Mouse (Mus musculus): ENCODE data around the gene Ciita.

Gene Ciita

GRCm38 (mm10) chr16:10520908-10521614, 41.2 kb downstream of the Ciita start:
- peak; percentile 53 for DNase-seq (ENCODE audit: low spot score)

- DNase-seq (ENCODE audit: low spot score), result peak; percentile 42
Measured at GRCm38 (mm10) chr16:10522811-10523210, 43.0 kb downstream of the Ciita start.

GRCm38 (mm10) chr16:10523650-10524049, 43.8 kb downstream of the Ciita start:
- DNase-seq (ENCODE audit: low spot score), result no peak

- no peak for DNase-seq (ENCODE audit: low spot score)
Measured at GRCm38 (mm10) chr16:10524866-10525609, 45.2 kb downstream of the Ciita start.

- DNase-seq (ENCODE audit: low spot score), result no peak
Measured at GRCm38 (mm10) chr16:10525610-10525980, 45.7 kb downstream of the Ciita start.

GRCm38 (mm10) chr16:10527046-10527644, 47.3 kb downstream of the Ciita start:
- DNase-seq (ENCODE audit: low spot score), result no peak

- DNase-seq (ENCODE audit: low spot score), result no peak
Measured at GRCm38 (mm10) chr16:10528382-10528781, 48.5 kb downstream of the Ciita start.

GRCm38 (mm10) chr16:10530179-10530578, 50.3 kb downstream of the Ciita start:
- DNase-seq (ENCODE audit: low spot score), result no peak

GRCm38 (mm10) chr16:10533781-10534180, 53.9 kb downstream of the Ciita start:
- DNase-seq (ENCODE audit: low spot score), result no peak

GRCm38 (mm10) chr16:10534567-10534966, 54.7 kb downstream of the Ciita start:
- no peak for DNase-seq (ENCODE audit: low spot score)

- no peak for DNase-seq (ENCODE audit: low spot score)
Measured at GRCm38 (mm10) chr16:10536323-10536722, 56.5 kb downstream of the Ciita start.

- DNase-seq (ENCODE audit: low spot score), result no peak
Measured at GRCm38 (mm10) chr16:10536961-10537360, 57.1 kb downstream of the Ciita start.

- DNase-seq (ENCODE audit: low spot score), result no peak
Measured at GRCm38 (mm10) chr16:10540763-10541597, 61.1 kb downstream of the Ciita start.

GRCm38 (mm10) chr16:10541598-10541930, 61.7 kb downstream of the Ciita start:
- DNase-seq (ENCODE audit: low spot score), result no peak

GRCm38 (mm10) chr16:10542266-10542665, 62.4 kb downstream of the Ciita start:
- DNase-seq (ENCODE audit: low spot score), result no peak

- DNase-seq (ENCODE audit: low spot score), result peak; percentile 97
Measured at GRCm38 (mm10) chr16:10542698-10543365, 63.0 kb downstream of the Ciita start, which contains the start of gene Dexi. TSS of gene Dexi (minus strand) at chr16:10543054.

- DNase-seq (ENCODE audit: low spot score), result peak; percentile 93
Measured at GRCm38 (mm10) chr16:10544995-10545622, 65.2 kb downstream of the Ciita start, which contains the start of gene Clec16a. TSS of gene Clec16a (plus strand) at chr16:10545339.

- DNase-seq (ENCODE audit: low spot score), result no peak
Measured at GRCm38 (mm10) chr16:10546865-10547264, 67.0 kb downstream of the Ciita start.

GRCm38 (mm10) chr16:10548938-10549337, 69.1 kb downstream of the Ciita start:
- DNase-seq (ENCODE audit: low spot score), result no peak

- no peak for DNase-seq (ENCODE audit: low spot score)
Measured at GRCm38 (mm10) chr16:10549600-10549999, 69.7 kb downstream of the Ciita start.

- DNase-seq (ENCODE audit: low spot score), result no peak
Measured at GRCm38 (mm10) chr16:10551592-10551991, 71.7 kb downstream of the Ciita start.

Measured in c-Kit-positive CD71-positive TER-119-positive erythroid progenitor cells, embryonic 14.5 days (primary cell).